Mouse (Mus musculus) lung, postnatal 0 days (tissue): ENCODE measurements at regions not wholly inside any gene's neighbourhood (a gene's known extent, or its start where the extent isn't known, plus 50 kb on each side); places are given as distances from the start of the nearest gene placed in this dataset.

Source experiments
- CTCF ChIP-seq: IDR thresholded peaks from 2 replicates; pipeline ENCODE4 v1.5.1; 2016; ENCODE audit warnings: antibody characterized with exemption, mild to moderate bottlenecking
- EP300 ChIP-seq: IDR thresholded peaks from 2 replicates; pipeline ENCODE4 v1.6.1; 2016; ENCODE audit warnings: antibody characterized with exemption, mild to moderate bottlenecking, control low read depth

DNA sequence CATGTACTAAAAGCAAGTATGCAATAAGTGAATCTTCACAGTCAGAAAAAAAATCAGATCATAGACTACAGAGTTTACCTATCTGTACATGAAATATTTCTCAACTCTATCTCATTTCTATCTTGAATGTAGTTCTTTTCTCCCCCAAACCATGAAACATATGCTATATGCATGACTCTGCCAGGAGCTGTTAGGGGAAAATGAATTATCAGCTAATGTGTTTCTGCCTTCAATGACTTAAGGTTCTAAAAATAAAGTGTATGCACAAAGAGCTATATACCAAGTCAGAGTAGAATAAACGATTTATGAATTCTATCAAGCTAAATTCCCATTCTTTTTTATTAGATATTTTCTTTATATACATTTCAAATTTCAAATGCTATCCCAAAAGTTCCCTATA is 388.4 kb upstream of the Impad1 start:
- TF ChIP-seq EP300 = no peak
- TF ChIP-seq CTCF = no peak
